Mouse (Mus musculus): ENCODE measurements around the gene Zfp653. TPM values are rescaled to one million over a fixed set of nuclear protein-coding genes. Genes with fewer than 3 reads are reported as not detected.
A peak's percentile ranks its signal among the peaks of the same experiment; 100 is the strongest.

The Zfp653 gene
- 17.7 and 19.8 TPM in 2 replicates for polyA plus RNA-seq (2015; fragmentation: Nextera tagmentation; extraction: Ambion mirVana)

DNA sequence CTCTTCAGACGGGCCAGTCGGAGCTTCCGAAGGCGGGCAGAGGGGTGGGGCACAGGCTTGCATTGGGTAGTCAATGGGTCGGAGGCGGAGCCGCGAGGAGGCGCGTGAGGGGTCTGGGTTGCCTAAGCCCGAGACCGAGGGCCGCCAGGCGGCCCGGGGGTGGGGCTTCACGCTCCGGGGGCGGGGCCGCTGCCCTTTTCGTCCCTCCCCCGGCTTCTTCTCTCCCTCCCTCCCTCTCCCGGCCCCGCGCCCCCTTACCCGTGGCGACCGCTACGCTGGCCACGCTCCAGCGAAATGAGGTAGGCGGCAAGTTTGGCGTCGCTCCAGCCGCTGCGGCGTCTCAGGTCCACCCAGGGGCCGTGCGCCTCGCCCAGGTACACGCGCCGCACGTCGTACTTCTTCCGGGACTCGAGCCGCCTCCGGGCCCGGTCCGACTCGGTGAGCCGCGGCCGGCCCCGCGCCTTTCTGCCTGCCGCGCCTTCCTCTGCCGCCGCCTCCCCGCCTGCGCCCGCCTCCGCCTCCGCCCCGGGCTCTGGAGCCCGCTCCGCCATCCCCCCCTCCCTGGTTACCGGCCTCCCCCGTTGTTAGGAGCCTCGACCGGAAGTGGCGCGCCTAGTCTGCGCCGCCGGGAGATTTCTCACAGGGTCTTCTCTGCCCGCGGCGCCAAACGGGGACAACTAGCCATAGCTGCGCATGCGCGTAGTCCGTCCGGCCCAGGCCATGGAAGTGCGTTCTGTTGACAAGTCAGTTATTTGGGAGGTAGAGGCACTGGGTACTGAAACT is at the start of gene Zfp653, which contains the start of gene Gm49318:
Gene Zfp653, minus strand, starts transcription at position 586 of the 783 bp plus-strand sequence.
Gene Gm49318, minus strand, starts transcription at position 469 of the 783 bp plus-strand sequence.
- Histone ChIP-seq H3K27ac (peak within 1 kb of the TSS; percentile 96), H3K4me3 (replicated peaks) (peak within 1 kb of the TSS; percentile 82), H3K9ac (replicated peaks) (peak within 1 kb of the TSS; percentile 91), H3K36me3 (peaks cover 50% of the 10 kb centered on the region), H3K4me1 (replicated peaks) (peaks cover 17% of the 10 kb centered on the region), H3K27me3 (no peaks in the 10 kb centered on the region), H3K9me3 (no peaks in the 10 kb centered on the region), H3K4me2 (replicated peaks) (peak within 1 kb of the TSS; percentile 61)
- under 1% methylated on average over 78 of the region's 87 CpGs for WGBS
- ATAC-seq, result peak; percentile 98

DNA sequence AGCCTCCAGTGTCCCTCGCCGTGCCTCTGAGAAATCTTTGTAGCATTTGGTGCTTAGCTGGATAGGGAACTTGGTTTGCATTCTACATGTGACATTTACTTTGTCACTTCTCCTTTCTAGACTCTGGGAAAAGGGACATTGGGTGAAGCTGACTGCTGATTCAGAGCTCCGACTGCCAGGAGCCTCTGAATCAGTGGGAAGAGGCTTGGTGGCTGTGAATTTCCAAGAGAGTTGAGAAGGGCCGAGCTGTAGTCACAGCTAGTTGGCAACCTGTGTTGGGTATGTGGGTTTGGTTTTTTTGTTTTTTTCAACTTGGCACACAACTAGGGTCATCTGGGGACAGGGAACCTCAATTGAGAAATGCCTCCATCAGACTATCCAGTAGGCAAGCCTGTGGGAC is 48.4 kb upstream of the Zfp653 start:
- Histone ChIP-seq H3K27ac (no peak overlapping the region), H3K9ac (replicated peaks) (no peak overlapping the region), H3K4me3 (replicated peaks) (no peak overlapping the region), H3K4me2 (replicated peaks) (no peak overlapping the region), H3K36me3 (no peaks in the 10 kb centered on the region), H3K27me3 (peaks cover 6% of the 10 kb centered on the region; the same call in 1 of the 2 replicates), H3K4me1 (replicated peaks) (peaks cover 25% of the 10 kb centered on the region), H3K9me3 (no peaks in the 10 kb centered on the region)
- 92% methylated on average over 4 of the region's 4 CpGs for WGBS
- ATAC-seq, result no peak

DNA sequence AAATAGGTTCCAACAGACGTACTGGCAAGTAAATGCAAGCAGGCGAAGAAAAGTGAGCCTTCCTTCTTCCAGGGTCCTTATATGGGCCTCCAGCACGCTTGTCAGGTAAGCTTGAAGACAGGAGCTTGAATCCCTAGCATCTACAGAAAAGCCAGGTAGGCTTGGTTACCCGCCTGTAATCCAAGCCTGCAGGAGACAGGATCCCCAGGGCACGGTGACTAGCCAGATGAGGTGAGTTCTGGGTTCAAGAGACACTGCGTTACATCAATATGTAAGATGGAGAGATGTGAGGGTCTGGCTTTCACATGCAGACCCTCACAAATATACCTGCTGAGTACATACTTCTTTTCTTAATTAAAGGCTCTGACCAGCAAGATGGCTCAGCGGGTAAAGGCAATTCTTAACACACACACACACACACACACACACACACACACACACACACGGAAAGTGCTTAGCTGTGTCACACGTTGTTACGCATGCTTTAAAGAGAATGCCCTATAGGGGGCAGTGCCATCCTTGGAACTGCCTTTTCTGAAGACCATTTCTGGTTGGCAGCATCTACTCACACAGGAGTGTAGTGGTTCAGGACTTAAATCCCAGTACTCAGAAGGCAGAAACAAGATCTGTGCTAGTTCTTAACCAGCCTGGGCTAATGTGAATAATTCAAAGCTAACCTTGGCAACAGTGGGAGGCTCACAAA is 46.7 kb upstream of the Zfp653 start:
- no peaks in the 10 kb centered on the region for H3K9me3 ChIP-seq
- H3K4me3 ChIP-seq (replicated peaks), result peak overlapping the region; percentile 88
- H3K4me1 ChIP-seq (replicated peaks), result peaks cover 25% of the 10 kb centered on the region
- no peak overlapping the region for H3K27ac ChIP-seq
- H3K9ac ChIP-seq (replicated peaks), result peak overlapping the region; percentile 70
- peaks cover 6% of the 10 kb centered on the region; the same call in 1 of the 2 replicates for H3K27me3 ChIP-seq
- peak overlapping the region; percentile 89 for H3K4me2 ChIP-seq (replicated peaks)
- peaks cover 11% of the 10 kb centered on the region for H3K36me3 ChIP-seq
- WGBS, result 54% methylated on average over 10 of the region's 10 CpGs
- no peak for ATAC-seq

DNA sequence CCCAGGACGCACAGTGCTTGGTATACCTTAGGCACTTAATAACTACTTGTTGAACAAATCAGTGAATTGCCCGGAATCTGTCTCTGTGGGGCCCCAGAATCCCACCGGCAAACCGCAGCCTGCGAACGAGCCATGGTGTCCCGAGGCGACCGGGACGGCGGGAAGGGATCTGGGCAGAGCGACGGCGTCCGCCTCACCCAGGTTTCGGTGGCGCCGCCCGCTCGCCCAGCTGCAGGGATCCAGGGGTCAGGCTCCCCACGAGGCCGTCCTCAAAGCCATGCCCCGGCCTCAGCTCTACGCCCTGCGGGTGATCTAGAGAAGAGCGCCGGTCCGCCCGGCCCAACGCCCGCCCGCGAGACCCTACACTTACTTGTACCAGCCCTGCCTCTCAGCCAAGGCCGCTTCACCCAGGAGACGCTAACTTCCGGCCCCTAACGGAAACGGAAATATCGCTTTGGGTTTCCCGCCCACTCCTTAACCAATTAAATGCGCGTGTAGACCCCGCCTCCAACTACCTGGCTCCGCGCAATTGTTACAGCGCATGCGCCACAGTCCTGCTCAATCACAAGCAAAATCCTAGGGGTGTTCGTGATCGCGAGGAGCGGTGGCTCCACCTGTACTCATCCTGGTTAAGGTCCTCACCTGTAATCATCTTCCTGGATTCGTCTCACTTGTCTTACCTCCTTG is 45.7 kb upstream of the Zfp653 start, which contains the start of gene Elof1:
Gene Elof1, minus strand, starts transcription at position 433 of the 687 bp plus-strand sequence.
- H3K9me3 ChIP-seq, result no peaks in the 10 kb centered on the region
- H3K9ac ChIP-seq (replicated peaks), result peak within 1 kb of the TSS; percentile 92
- H3K27me3 ChIP-seq, result peaks cover 6% of the 10 kb centered on the region; the same call in 1 of the 2 replicates
- peak within 1 kb of the TSS; percentile 75 for H3K27ac ChIP-seq
- H3K36me3 ChIP-seq, result peaks cover 21% of the 10 kb centered on the region
- H3K4me1 ChIP-seq (replicated peaks), result peaks cover 25% of the 10 kb centered on the region
- H3K4me2 ChIP-seq (replicated peaks), result peak within 1 kb of the TSS; percentile 89
- under 1% methylated on average over 52 of the region's 52 CpGs for WGBS
- ATAC-seq, result peak; percentile 98
- H3K4me3 ChIP-seq (replicated peaks), result peak within 1 kb of the TSS; percentile 88

DNA sequence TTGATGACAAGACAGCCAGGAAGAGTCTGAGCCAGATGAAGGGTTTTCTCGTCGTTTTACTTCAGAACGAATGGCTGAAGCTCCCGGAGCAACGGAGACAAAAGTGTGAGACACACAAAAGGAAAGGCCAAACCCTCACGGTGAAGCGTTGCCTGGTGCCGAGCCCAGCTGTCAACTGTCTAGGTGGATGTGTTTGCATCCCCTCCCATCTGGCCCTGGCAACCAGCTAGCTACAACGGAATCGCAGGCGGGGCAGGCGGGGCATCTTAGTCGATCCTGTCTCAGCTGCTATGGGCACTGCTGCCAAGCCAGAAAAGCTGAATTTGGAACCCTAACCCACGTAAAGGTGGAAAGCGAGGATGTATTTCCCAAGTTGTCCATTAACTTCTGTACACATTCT is 44.9 kb upstream of the Zfp653 start:
- Histone ChIP-seq H3K27me3 (peaks cover 6% of the 10 kb centered on the region; the same call in 1 of the 2 replicates), H3K9ac (replicated peaks) (peak overlapping the region; percentile 92), H3K4me2 (replicated peaks) (peak overlapping the region; percentile 89), H3K9me3 (no peaks in the 10 kb centered on the region), H3K36me3 (peaks cover 29% of the 10 kb centered on the region), H3K4me1 (replicated peaks) (peaks cover 25% of the 10 kb centered on the region), H3K4me3 (replicated peaks) (peak overlapping the region; percentile 88), H3K27ac (no peak overlapping the region)
- no peak for ATAC-seq
- 23% methylated on average over 15 of the region's 15 CpGs for WGBS

DNA sequence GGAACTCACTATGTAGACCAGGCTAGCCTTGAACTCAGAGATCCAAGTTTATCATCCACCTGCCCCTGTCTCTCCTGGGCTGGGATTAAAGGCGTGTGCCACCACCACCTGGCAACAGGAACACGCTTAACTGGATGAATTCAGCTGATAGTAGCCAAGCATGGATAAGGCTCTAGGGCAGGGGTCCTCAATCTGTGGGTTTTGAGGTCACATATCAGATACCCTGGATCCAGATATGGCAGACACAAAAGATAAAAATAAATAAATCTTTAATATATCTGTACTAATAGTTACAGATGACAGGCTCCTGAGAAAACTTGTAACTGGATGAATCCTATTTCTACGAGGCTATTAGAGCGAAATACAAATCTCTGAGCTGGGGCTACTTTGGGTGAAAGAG is 44.5 kb upstream of the Zfp653 start:
- H3K4me2 ChIP-seq (replicated peaks), result peak overlapping the region; percentile 89
- peak overlapping the region; percentile 88; the same call in 1 of the 2 replicates for H3K4me3 ChIP-seq (replicated peaks)
- H3K36me3 ChIP-seq, result peaks cover 33% of the 10 kb centered on the region
- peaks cover 25% of the 10 kb centered on the region for H3K4me1 ChIP-seq (replicated peaks)
- peak overlapping the region; percentile 92 for H3K9ac ChIP-seq (replicated peaks)
- no peaks in the 10 kb centered on the region for H3K9me3 ChIP-seq
- no peak overlapping the region for H3K27ac ChIP-seq
- H3K27me3 ChIP-seq, result peaks cover 6% of the 10 kb centered on the region; the same call in 1 of the 2 replicates
- 90% methylated on average over 4 of the region's 4 CpGs for WGBS
- ATAC-seq, result no peak

DNA sequence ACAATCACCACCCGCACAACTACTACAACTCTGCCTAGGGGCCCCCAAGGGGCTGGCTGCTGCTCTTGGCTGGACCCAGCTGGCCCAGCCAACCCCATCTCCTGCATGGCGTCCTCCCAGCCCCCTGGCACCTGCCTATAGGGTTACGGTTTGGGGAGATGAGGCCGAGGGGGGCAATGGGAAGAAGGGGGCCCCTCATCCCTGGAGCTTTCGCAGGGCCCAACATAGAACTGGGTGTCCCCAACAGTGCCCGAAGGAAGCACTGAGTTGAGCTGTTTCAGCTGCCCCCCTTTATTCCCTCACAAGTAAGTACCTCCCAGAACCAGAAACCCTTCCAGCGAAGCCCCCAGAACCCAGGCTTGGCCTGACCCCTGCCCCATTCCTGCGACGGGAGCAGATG is 37.0 kb upstream of the Zfp653 start:
- Histone ChIP-seq H3K27ac (no peak overlapping the region), H3K36me3 (peaks cover 36% of the 10 kb centered on the region), H3K4me1 (replicated peaks) (no peaks in the 10 kb centered on the region), H3K9me3 (no peaks in the 10 kb centered on the region), H3K4me2 (replicated peaks) (no peak overlapping the region), H3K9ac (replicated peaks) (no peak overlapping the region), H3K27me3 (no peaks in the 10 kb centered on the region), H3K4me3 (replicated peaks) (no peak overlapping the region)
- 94% methylated on average over 9 of the region's 9 CpGs for WGBS
- ATAC-seq, result no peak

DNA sequence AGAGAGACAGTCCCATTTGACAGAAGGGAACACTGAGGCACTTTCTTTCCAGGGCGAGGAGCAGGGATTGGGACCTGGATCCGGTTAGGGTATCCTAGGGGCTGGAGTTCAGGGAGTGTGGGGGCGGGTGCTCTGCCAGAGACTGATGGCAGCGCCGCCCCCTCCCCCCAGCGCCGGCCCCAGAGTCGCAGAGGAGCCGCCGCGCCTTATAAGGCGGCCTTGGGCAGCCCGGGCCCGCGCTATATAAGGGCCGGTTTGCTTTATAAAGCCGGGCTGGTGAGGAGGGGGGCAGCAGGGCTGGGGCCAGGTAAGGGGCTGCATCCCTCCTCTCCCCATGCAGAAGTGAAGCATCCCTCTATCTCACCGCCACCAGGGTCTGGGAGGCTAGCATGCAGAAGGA is 28.7 kb upstream of the Zfp653 start:
- Histone ChIP-seq H3K36me3 (no peaks in the 10 kb centered on the region), H3K27ac (no peak overlapping the region), H3K9me3 (no peaks in the 10 kb centered on the region), H3K9ac (replicated peaks) (no peak overlapping the region), H3K4me3 (replicated peaks) (no peak overlapping the region), H3K4me1 (replicated peaks) (peaks cover 9% of the 10 kb centered on the region; the same call in 1 of the 2 replicates), H3K27me3 (peaks cover 48% of the 10 kb centered on the region), H3K4me2 (replicated peaks) (no peak overlapping the region)
- ATAC-seq, result no peak
- 6% methylated on average over 18 of the region's 18 CpGs for WGBS

DNA sequence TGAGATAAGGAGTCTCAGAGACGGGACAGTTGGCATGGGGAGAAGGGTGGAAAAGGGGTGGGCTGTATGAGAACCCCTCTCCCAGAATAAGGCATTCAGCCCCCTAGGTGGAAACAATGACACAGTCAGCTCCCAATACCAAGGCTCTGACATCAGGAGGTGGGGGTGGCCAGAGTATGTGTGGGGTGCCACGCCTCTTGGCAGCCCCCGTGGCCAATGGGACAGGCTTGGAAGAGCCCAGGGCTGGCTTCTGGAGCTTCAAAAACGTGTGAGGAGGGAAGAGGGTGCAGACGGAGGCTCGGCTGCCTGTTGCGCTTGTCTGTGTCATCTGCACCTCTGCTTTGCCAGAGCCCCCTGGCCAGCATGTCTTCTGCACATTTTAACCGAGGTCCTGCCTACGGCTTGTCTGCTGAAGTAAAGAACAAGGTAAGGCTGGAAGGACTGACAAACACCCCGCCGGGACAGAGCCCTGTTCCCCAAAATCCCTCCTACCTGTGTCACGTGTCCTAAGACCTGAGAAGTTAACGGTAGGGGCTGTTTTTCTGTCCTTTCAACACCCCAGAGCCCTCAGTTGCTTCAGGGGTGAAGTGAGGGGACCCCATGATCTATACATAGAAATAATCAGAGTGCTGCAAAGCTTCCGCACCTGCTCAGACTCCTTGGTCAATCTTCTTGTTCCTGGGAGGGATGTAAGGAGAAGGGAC is 28.0 kb upstream of the Zfp653 start, which contains the start of gene Cnn1:
Gene Cnn1, plus strand, starts transcription at position 224 of the 704 bp plus-strand sequence.
- H3K36me3 ChIP-seq, result no peaks in the 10 kb centered on the region
- no peak within 1 kb of the TSS for H3K9ac ChIP-seq (replicated peaks)
- H3K4me1 ChIP-seq (replicated peaks), result peaks cover 9% of the 10 kb centered on the region; the same call in 1 of the 2 replicates
- peaks cover 48% of the 10 kb centered on the region for H3K27me3 ChIP-seq
- ATAC-seq, result no peak
- WGBS, result 10% methylated on average over 14 of the region's 14 CpGs
- H3K4me2 ChIP-seq (replicated peaks), result no peak within 1 kb of the TSS
- H3K9me3 ChIP-seq, result no peaks in the 10 kb centered on the region
- H3K27ac ChIP-seq, result no peak within 1 kb of the TSS
- H3K4me3 ChIP-seq (replicated peaks), result no peak within 1 kb of the TSS

DNA sequence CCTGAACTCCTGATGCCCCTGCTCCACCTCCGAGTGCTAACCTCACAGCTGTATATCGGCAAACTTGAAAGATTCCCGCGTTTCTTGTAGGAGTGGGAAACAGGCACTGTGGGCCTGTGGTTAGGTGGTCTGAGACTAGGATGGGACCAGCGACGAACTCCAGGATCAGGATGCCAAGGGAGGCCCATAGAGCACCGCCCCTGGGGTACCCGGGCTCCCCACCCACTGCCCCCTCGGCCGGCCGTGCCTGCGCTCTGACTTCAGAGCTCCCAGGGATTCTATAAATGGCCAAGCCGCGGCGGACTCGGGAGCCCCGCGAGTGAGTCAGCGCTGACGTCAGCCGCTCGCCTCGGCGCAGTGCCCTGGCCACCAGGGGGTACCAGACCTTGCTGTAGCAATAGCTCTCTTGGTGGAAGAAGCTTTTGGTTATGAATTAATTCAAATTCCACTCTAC is 24.7 kb upstream of the Zfp653 start:
- Histone ChIP-seq H3K27me3 (peaks cover 36% of the 10 kb centered on the region), H3K36me3 (no peaks in the 10 kb centered on the region), H3K9me3 (no peaks in the 10 kb centered on the region), H3K9ac (replicated peaks) (peak overlapping the region; percentile 63), H3K4me2 (replicated peaks) (peak overlapping the region; percentile 67), H3K4me3 (replicated peaks) (peak overlapping the region; percentile 40), H3K27ac (no peak overlapping the region), H3K4me1 (replicated peaks) (peaks cover 9% of the 10 kb centered on the region; the same call in 1 of the 2 replicates)
- ATAC-seq, result peak; percentile 81
- WGBS, result 3% methylated on average over 24 of the region's 24 CpGs

DNA sequence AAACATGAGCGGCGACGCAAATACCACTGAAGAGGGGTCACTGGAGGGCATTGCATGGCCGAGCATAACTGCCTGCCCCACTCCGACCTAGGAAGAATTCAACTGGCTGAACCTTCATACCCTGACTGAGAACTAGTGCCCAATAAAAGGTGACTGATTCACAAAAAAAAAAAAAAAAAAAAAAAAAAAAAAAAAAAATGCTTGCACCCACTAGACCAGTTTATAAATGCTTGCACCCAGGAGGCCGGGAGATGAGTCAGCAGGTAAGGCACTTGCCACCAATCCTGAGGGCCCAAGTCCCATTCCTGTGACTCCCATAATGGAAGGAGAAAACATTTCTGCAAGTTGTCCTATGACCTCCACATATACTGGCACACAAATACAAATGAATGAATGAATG is 21.6 kb upstream of the Zfp653 start:
- no peak for ATAC-seq
- Histone ChIP-seq H3K4me3 (replicated peaks) (no peak overlapping the region), H3K27me3 (peaks cover 5% of the 10 kb centered on the region), H3K9me3 (no peaks in the 10 kb centered on the region), H3K4me2 (replicated peaks) (no peak overlapping the region), H3K36me3 (no peaks in the 10 kb centered on the region), H3K4me1 (replicated peaks) (peaks cover 6% of the 10 kb centered on the region; the same call in 1 of the 2 replicates), H3K9ac (replicated peaks) (no peak overlapping the region), H3K27ac (no peak overlapping the region)
- WGBS, result 88% methylated on average over 6 of the region's 6 CpGs
